ENCODE assay signal across 8 mouse cellular contexts in the genomic region with DNA sequence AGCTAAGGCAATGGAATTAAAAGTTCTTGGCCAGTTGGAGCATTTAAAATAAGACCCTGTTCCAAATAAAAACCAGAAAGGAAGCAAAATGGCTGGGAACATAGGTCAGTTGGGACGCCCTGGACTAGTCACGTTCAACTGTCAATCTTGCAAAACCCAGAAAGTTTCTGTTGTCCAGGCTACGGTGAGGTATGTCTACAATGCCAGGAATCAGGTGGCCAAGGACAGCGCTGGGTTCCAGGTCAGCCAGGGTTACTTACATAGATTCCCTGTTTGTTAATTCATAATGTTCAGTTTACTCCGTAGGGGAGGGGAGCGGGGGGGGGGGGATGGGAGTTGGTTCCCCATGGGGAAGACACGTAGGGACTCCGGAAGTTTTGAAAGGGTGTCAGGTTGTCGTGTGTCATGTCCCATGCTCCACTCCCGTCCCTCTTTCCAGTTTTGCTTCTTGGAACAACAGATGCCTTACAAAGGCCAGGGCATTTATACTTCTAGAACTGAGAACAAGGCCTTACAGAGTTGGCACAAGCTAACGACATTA. TPM values are rescaled to one million over a fixed set of nuclear protein-coding genes. Genes with fewer than 3 reads are reported as not detected.
DNase-seq lines count a peak whose midpoint lies in the region; ATAC-seq and TF ChIP-seq lines count a peak whose summit lies in the region.

No protein-coding gene starts in this region.

- no peak for DNase-seq in heart, embryonic 10.5 days (ENCODE audit: low spot score)
- DNase-seq in heart, adult 18-20 months, result no peak
- DNase-seq in ES-E14 (ENCODE audit: low read depth, low spot score), result no peak
- peak; percentile 10 for DNase-seq in hindbrain, embryonic 10.5 days (ENCODE audit: low spot score)
- no peak for DNase-seq in layer of hippocampus, postnatal 25 days (ENCODE audit: extremely low spot score in 1 of 2, low spot score in 1 of 2)
- no peak for DNase-seq in left cerebral cortex, postnatal 4 days
- DNase-seq in kidney, postnatal 10 days, result no peak

- peak overlapping the region; percentile 90 for H3K4me3 ChIP-seq in heart, embryonic 10.5 days
- H3K4me3 ChIP-seq in ES-E14 (ENCODE audit: insufficient read depth in 1 of 2, low read depth in 1 of 2, low read length in 2 of 2, poor library complexity in 1 of 2, severe bottlenecking in 1 of 2), result peak overlapping the region; percentile 81 to 94
- H3K4me3 ChIP-seq in hindbrain, embryonic 10.5 days, result peak overlapping the region; percentile 89

- no peaks in the 10 kb centered on the region for H3K36me3 ChIP-seq in heart, embryonic 10.5 days
- no peaks in the 10 kb centered on the region for H3K36me3 ChIP-seq in ES-E14 (ENCODE audit: control insufficient read depth, insufficient read depth, low read length, poor library complexity, severe bottlenecking)
- H3K36me3 ChIP-seq in hindbrain, embryonic 10.5 days, result no peaks in the 10 kb centered on the region

- intact Hi-C loops in left cerebral cortex, postnatal 4 days (cut with DNase I), result no loop called here

- in situ Hi-C loops in ES-E14 (cut with MboI; ENCODE audit: low sequenced_read_pairs in 2 of 2, unreplicated experiment in 2 of 2), result no loop called here

- peak; percentile 38 for ATAC-seq in megakaryocyte progenitor cell, adult 5-6 weeks (replicated peaks; ENCODE audit: poor library complexity)

- H3K27me3 ChIP-seq in heart, embryonic 10.5 days (ENCODE audit: insufficient read depth, poor library complexity, severe bottlenecking), result no peaks in the 10 kb centered on the region
- H3K27me3 ChIP-seq in hindbrain, embryonic 10.5 days (ENCODE audit: insufficient read depth, poor library complexity, severe bottlenecking), result no peaks in the 10 kb centered on the region

- H3K9ac ChIP-seq in ES-E14 (ENCODE audit: insufficient read depth, low read depth, low read length, poor library complexity, severe bottlenecking), result peak overlapping the region; percentile 81

- WGBS in heart, embryonic 10.5 days, result 29% methylated on average over 11 of the region's 11 CpGs
- WGBS in hindbrain, embryonic 10.5 days, result 28% methylated on average over 11 of the region's 11 CpGs

- H3K27ac ChIP-seq in heart, embryonic 10.5 days, result peak overlapping the region; percentile 96
- H3K27ac ChIP-seq in ES-E14 (ENCODE audit: insufficient read depth, low read depth, low read length, poor library complexity, severe bottlenecking), result no peak overlapping the region; the same call in 1 of the 2 replicates
- H3K27ac ChIP-seq in hindbrain, embryonic 10.5 days, result peak overlapping the region; percentile 94

- peaks cover 8% of the 10 kb centered on the region; the same call in 1 of the 2 replicates for H3K4me1 ChIP-seq in heart, embryonic 10.5 days
- H3K4me1 ChIP-seq in ES-E14 (ENCODE audit: control insufficient read depth in 2 of 2, insufficient read depth in 2 of 2, low read length in 2 of 2, poor library complexity in 1 of 2), result peaks cover 4 to 6% of the 10 kb centered on the region in 2 experiments; a peak in 2 of 4 replicates
- peaks cover 18% of the 10 kb centered on the region for H3K4me1 ChIP-seq in hindbrain, embryonic 10.5 days (replicated peaks)

- H3K9me3 ChIP-seq in heart, embryonic 10.5 days, result no peaks in the 10 kb centered on the region
- H3K9me3 ChIP-seq in ES-E14 (ENCODE audit: control insufficient read depth, insufficient read depth, low read depth, low read length), result no peaks in the 10 kb centered on the region
- no peaks in the 10 kb centered on the region for H3K9me3 ChIP-seq in hindbrain, embryonic 10.5 days

TF ChIP-seq in ES-E14, 5 proteins besides CTCF, POLR2A, EP300 and RAD21:
- TF ChIP-seq ZC3H11A (IDR thresholded peaks at IDR 0.05; ENCODE audit: borderline replicate concordance, low read depth, low read length), result no peak
- TF ChIP-seq HCFC1 (IDR thresholded peaks at IDR 0.05; ENCODE audit: borderline replicate concordance, insufficient read depth, low read length), result no peak
- TF ChIP-seq CHD2 (IDR thresholded peaks at IDR 0.05; ENCODE audit: low read depth, low read length), result no peak
- TF ChIP-seq ZNF384 (IDR thresholded peaks at IDR 0.05; ENCODE audit: low read depth, low read length), result no peak
- TF ChIP-seq MAFK (IDR thresholded peaks at IDR 0.05; ENCODE audit: insufficient read depth, low read depth, low read length), result no peak
TF ChIP-seq in ES-E14: peak in this region for 0.

RNA-seq across cellular contexts. Expression of a gene that starts 0.7 kb away (rescaled TPM):
- polyA plus RNA-seq in heart, embryonic 10.5 days (2016; fragmentation: Nextera tagmentation; extraction: Ambion mirVana), result 38.9 and 46.4 TPM in 2 replicates
- total RNA-seq in heart, adult 18-20 months (2021), result 10 to 100 TPM; 22.5 to 25.8 TPM
- total RNA-seq in ES-E14 (2012; rRNA removed), result 49.2 and 51.8 TPM in 2 replicates
- 61.7 and 64.6 TPM in 2 replicates for polyA plus RNA-seq in hindbrain, embryonic 10.5 days (2016; fragmentation: Nextera tagmentation; extraction: Ambion mirVana)
- 31.8 and 41.3 TPM in 2 replicates for total RNA-seq in megakaryocyte progenitor cell, adult 5-6 weeks (2015)
- total RNA-seq in megakaryocyte progenitor cell, adult 5-6 weeks (2017), result 52.3 and 54.7 TPM in 2 replicates
- 10 to 100 TPM; 36.3 to 37.0 TPM for total RNA-seq in layer of hippocampus, postnatal 25 days (2021)
- total RNA-seq in left cerebral cortex, postnatal 4 days (2021), result 10 to 100 TPM; 37.3 to 41.5 TPM

RNA-seq across cellular contexts. Expression of a gene that starts 10.6 kb away (rescaled TPM):
- polyA plus RNA-seq in heart, embryonic 10.5 days (2016; fragmentation: Nextera tagmentation; extraction: Ambion mirVana), result 57.5 and 80.1 TPM in 2 replicates
- 10 to 100 TPM; 22.6 to 23.1 TPM for total RNA-seq in heart, adult 18-20 months (2021)
- total RNA-seq in ES-E14 (2012; rRNA removed), result 81.8 and 85.5 TPM in 2 replicates
- 91.8 and 92.7 TPM in 2 replicates for polyA plus RNA-seq in hindbrain, embryonic 10.5 days (2016; fragmentation: Nextera tagmentation; extraction: Ambion mirVana)
- total RNA-seq in megakaryocyte progenitor cell, adult 5-6 weeks (2015), result 56.4 and 57.4 TPM in 2 replicates
- 35.8 and 36.5 TPM in 2 replicates for total RNA-seq in megakaryocyte progenitor cell, adult 5-6 weeks (2017)
- total RNA-seq in layer of hippocampus, postnatal 25 days (2021), result 10 to 100 TPM; 40.4 to 40.7 TPM
- total RNA-seq in left cerebral cortex, postnatal 4 days (2021), result 10 to 100 TPM; 41.8 to 45.6 TPM

RNA-seq across cellular contexts. Expression of a gene that starts 32.5 kb away (rescaled TPM):
- 3.9 and 4.5 TPM in 2 replicates for polyA plus RNA-seq in heart, embryonic 10.5 days (2016; fragmentation: Nextera tagmentation; extraction: Ambion mirVana)
- 10 to 100 TPM; 45.5 to 61.4 TPM for total RNA-seq in heart, adult 18-20 months (2021)
- total RNA-seq in ES-E14 (2012; rRNA removed), result 9.4 and 12.7 TPM in 2 replicates
- 4.5 and 5.5 TPM in 2 replicates for polyA plus RNA-seq in hindbrain, embryonic 10.5 days (2016; fragmentation: Nextera tagmentation; extraction: Ambion mirVana)
- 4.0 and 5.4 TPM in 2 replicates for total RNA-seq in megakaryocyte progenitor cell, adult 5-6 weeks (2015)
- total RNA-seq in megakaryocyte progenitor cell, adult 5-6 weeks (2017), result 2.8 and 3.5 TPM in 2 replicates
- 1 to 10 TPM; 5.3 to 5.7 TPM for total RNA-seq in layer of hippocampus, postnatal 25 days (2021)
- total RNA-seq in left cerebral cortex, postnatal 4 days (2021), result 1 to 10 TPM; 2.5 to 2.7 TPM
